Mouse (Mus musculus): ENCODE results near the gene Tdrd1.

Gene Tdrd1

DNA sequence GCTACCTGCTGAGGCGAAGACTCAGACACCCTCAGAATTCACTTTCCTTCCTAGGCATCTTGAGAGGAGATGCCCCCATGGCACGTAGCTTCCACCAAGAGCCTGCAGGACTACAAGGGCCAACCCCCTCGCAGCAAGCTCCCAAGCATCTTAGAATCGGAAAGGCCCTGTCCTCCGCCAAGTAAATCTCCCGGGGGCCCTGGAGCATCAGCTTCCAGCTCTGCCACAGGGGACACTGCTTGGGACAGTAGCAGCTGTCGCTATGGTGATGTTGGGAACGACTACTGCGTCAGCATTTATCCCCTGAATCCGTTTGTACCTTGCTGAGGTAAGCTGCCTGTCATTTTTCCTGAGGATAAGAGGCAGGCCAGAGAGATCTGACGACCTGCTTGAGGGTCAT is 84.6 kb downstream of the Tdrd1 start:
- CTCF ChIA-PET, result no interaction called here

DNA sequence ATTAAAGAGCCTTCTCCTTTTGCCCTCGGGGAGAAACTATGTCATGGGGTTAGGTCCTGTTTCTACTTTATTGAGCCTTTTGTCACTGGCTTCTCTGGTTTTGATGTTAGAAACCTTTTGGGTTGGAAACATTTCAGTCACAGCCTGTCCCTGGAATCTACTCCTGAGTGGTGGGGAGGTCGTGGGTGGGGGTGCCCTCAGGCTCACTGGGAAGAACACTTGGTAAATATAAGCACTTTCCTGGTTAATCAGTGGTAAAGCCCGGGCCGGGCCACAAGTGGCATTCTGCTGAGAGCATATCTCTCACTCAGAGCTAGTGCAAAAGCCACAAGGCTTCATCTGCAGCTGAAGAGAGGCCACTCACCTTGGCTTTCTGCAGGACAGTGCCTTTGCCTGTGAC is 87.8 kb downstream of the Tdrd1 start:
- CTCF ChIA-PET, result no interaction called here

DNA sequence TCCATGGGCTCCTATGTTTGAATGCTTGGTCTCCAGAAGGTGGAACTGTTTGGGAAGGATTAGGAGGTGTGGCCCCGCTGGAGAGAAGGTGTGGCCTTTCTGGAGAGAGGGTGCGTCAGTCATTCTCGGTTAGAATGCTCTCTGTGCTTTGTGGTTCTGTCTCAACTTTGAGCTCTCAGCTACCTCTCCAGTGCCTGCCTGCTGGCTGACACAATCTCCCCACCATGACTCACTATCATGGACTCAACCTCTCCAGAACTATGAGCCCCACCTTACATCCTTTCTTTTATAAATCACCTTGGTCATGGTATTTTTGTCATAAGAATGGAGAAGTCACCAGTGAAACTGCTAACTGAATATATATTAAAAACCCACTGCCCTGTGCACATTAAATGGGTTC is 88.6 kb downstream of the Tdrd1 start:
- CTCF ChIA-PET, result no interaction called here

DNA sequence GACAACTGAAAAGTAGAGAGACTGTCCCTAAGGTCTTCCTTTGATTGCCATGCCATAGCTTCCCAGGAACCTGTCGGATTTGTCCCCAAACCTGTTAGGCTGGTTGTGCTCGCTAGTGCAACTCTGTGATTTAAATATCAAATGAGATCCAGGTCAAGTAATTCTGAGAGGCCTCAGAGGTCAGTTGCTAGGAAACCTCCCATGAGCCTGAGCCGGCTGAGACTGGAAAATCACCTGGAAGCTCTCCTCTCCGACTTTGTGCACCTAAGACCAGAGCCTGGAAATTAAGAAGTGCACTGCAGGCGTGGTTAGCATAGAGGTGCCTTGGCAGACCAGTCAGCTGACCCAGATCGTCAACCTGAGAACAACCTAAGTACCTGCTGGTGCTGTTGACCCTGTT is 89.1 kb downstream of the Tdrd1 start:
- CTCF ChIA-PET, result no interaction called here

All from spleen, embryonic (tissue).